Mouse (Mus musculus): ENCODE results near the gene Mrpl20. TPM values are rescaled to one million over a fixed set of nuclear protein-coding genes. Genes with fewer than 3 reads are reported as not detected.
A peak's percentile ranks its signal among the peaks of the same experiment; 100 is the strongest.

Gene Mrpl20
- polyA plus RNA-seq, 1 experiment from 2014 or later, result 212 TPM

DNA sequence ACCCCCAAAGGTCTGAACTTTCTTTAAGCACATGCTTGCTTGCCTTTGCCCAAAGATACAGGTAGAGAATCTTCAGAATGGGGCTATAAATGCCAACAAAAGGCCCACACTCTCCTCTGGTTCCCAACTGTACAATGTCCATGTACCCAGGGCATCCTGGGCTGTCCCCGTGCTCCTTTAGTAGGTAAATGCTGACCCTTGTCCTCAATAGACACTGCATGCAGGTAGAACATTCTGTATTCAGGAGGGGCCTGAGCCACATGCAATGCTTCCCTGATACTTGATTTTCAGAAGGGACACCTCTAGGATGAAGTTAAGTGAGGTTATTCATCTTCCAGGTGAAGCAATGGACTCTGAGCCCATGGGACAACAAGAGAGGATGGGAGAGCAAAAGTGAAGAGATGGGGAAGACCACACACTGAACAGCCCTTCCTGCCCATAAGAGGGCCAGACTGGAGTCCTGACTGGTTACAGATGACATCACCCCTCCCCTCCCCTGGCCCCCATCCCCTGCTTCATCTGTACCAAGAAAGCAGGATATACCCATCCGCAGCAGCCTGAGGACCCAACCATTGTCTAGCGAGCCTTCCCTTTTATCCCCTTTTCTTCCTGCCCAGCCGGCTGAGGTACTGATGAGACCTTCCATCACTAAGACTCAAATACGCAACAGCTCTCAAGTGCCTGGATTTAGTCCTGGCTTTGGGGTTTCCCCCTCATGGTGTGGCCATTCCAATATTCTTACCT, 29.2 kb upstream of the Mrpl20 start:
- Histone ChIP-seq H3K9me3 (ENCODE audit: control insufficient read depth) (no peaks in the 10 kb centered on the region), H3K4me1 (replicated peaks; ENCODE audit: control insufficient read depth, insufficient read depth, low read length) (peaks cover 14% of the 10 kb centered on the region; the same call in 1 of the 2 replicates), H3K36me3 (ENCODE audit: control insufficient read depth, insufficient read depth) (no peaks in the 10 kb centered on the region; the same call in 1 of the 2 replicates), H3K27ac (ENCODE audit: low read depth, low read length) (no peak overlapping the region), H3K27me3 (replicated peaks; ENCODE audit: control insufficient read depth, insufficient read depth, low read length) (no peaks in the 10 kb centered on the region), H3K9ac (ENCODE audit: low read depth, low read length) (peak overlapping the region; percentile 45; the same call in 1 of the 2 replicates), H3K4me3 (ENCODE audit: low read depth, low read length) (peak overlapping the region; percentile 40), H3K4me2 (replicated peaks; ENCODE audit: low read depth) (peak overlapping the region; percentile 82)
- 36% methylated on average over 5 of the region's 5 CpGs for WGBS
- no peak for ATAC-seq
- TF ChIP-seq CTCF (IDR thresholded peaks at IDR 0.05; ENCODE audit: low read depth), result no peak

DNA sequence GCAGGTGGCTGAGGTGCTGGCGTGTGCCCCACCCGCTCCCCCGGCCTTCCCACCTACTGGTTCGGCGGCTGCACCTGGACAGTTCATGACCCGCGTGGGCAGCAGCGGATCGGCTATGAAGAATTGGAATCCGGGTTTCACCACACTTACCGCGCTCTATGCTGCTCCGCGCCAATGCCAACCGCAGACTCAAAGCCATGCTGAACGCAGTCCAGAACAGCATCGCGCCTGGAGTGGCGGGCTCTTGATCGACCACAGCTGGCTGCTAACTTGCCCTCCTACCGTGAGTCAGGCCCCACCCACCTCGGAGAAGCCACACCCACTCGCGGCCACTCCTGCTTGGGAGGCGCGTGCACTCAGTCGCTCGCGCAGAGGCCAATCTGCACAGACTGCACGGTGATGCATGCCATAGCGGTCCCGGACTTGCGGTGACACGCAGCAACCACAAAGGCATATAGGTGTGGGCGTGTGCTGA, 28.4 kb upstream of the Mrpl20 start, which contains the start of gene Vwa1:
Gene Vwa1, minus strand, starts transcription at position 419 of the 475 bp plus-strand sequence.
- Histone ChIP-seq H3K4me3 (ENCODE audit: low read depth, low read length) (peak within 1 kb of the TSS; percentile 40), H3K27me3 (replicated peaks; ENCODE audit: control insufficient read depth, insufficient read depth, low read length) (no peaks in the 10 kb centered on the region), H3K9ac (ENCODE audit: low read depth, low read length) (peak within 1 kb of the TSS; percentile 45; the same call in 1 of the 2 replicates), H3K36me3 (ENCODE audit: control insufficient read depth, insufficient read depth) (no peaks in the 10 kb centered on the region; the same call in 1 of the 2 replicates), H3K27ac (ENCODE audit: low read depth, low read length) (peak within 1 kb of the TSS; percentile 64), H3K9me3 (ENCODE audit: control insufficient read depth) (no peaks in the 10 kb centered on the region), H3K4me2 (replicated peaks; ENCODE audit: low read depth) (peak within 1 kb of the TSS; percentile 82), H3K4me1 (replicated peaks; ENCODE audit: control insufficient read depth, insufficient read depth, low read length) (peaks cover 14% of the 10 kb centered on the region; the same call in 1 of the 2 replicates)
- ATAC-seq, result peak; percentile 68
- TF ChIP-seq CTCF (IDR thresholded peaks at IDR 0.05; ENCODE audit: low read depth), result no peak
- under 1% methylated on average over 35 of the region's 35 CpGs for WGBS

DNA sequence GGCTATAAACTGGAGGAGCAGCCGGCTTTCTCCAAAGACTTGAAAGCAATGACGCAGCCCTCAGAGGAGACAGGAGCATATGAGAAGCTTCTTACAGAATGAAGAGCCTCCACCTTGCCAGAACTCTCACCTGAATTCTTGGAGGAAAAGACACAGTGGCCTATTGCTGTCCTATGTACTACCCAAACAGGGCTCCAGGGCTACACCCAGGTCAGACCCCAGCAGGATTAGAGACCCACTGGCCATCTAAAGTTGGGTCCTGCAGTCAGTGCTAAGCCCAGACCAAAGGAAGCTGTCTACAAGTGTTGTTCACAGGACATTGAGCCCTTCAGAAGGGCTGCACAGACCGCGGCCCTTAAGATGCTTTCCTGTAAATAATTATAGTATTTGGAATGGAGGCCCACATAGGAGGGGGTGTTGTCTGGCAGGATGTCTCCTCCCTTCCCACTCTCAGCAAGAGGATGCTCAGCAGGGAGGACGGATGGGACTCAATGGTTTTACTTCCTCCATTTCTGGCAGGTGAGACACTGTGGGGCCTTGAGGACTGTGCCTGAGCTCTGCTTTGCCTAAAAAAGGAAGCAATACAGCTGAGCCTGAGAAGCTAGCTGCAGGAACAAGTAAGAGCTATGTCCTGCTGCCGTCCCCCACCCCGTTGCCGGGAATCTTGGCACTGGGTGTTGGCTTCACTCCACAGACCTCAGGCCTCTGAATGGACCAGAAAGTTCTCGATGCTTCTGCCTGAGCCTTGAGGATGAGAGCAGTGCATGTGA, 27.5 kb upstream of the Mrpl20 start:
- TF ChIP-seq CTCF (IDR thresholded peaks at IDR 0.05; ENCODE audit: low read depth), result no peak
- whole genome bisulfite sequencing, result 53% methylated on average over 9 of the region's 9 CpGs
- peak overlapping the region; percentile 40 for H3K4me3 ChIP-seq (ENCODE audit: low read depth, low read length)
- H3K36me3 ChIP-seq (ENCODE audit: control insufficient read depth, insufficient read depth), result no peaks in the 10 kb centered on the region; the same call in 1 of the 2 replicates
- no peaks in the 10 kb centered on the region for H3K9me3 ChIP-seq (ENCODE audit: control insufficient read depth)
- H3K27me3 ChIP-seq (replicated peaks; ENCODE audit: control insufficient read depth, insufficient read depth, low read length), result no peaks in the 10 kb centered on the region
- no peak for ATAC-seq
- no peak overlapping the region for H3K9ac ChIP-seq (ENCODE audit: low read depth, low read length)
- peak overlapping the region; percentile 64 for H3K27ac ChIP-seq (ENCODE audit: low read depth, low read length)
- peak overlapping the region; percentile 82 for H3K4me2 ChIP-seq (replicated peaks; ENCODE audit: low read depth)
- H3K4me1 ChIP-seq (replicated peaks; ENCODE audit: control insufficient read depth, insufficient read depth, low read length), result peaks cover 14% of the 10 kb centered on the region; the same call in 1 of the 2 replicates

DNA sequence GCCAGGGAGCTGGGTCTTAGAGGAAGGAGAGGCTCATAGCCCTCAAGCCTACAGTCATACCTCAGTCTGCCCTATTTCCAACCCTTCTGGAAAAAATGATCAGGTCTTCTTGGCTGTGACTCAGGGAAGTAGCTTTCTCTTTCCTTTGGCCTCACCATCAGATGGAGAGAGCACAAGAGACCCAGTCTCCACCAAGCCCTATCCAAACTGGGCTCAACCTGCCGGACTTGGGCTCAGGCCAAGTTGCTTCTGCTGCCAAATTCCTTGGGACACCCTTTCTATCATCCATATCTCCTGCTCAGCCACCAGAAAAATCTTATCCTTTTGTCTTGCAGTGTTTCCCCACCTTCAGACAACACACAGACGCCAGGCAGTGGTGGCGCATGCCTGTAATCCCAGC, 26.8 kb upstream of the Mrpl20 start:
- TF ChIP-seq CTCF (IDR thresholded peaks at IDR 0.05; ENCODE audit: low read depth), result no peak
- Histone ChIP-seq H3K27ac (ENCODE audit: low read depth, low read length) (peak overlapping the region; percentile 64; the same call in 1 of the 2 replicates), H3K27me3 (replicated peaks; ENCODE audit: control insufficient read depth, insufficient read depth, low read length) (no peaks in the 10 kb centered on the region), H3K36me3 (ENCODE audit: control insufficient read depth, insufficient read depth) (no peaks in the 10 kb centered on the region; the same call in 1 of the 2 replicates), H3K4me1 (replicated peaks; ENCODE audit: control insufficient read depth, insufficient read depth, low read length) (peaks cover 12% of the 10 kb centered on the region; the same call in 1 of the 2 replicates), H3K4me3 (ENCODE audit: low read depth, low read length) (no peak overlapping the region), H3K4me2 (replicated peaks; ENCODE audit: low read depth) (no peak overlapping the region), H3K9ac (ENCODE audit: low read depth, low read length) (no peak overlapping the region), H3K9me3 (ENCODE audit: control insufficient read depth) (no peaks in the 10 kb centered on the region)
- WGBS, result 76% methylated on average over 3 of the region's 3 CpGs
- no peak for ATAC-seq

DNA sequence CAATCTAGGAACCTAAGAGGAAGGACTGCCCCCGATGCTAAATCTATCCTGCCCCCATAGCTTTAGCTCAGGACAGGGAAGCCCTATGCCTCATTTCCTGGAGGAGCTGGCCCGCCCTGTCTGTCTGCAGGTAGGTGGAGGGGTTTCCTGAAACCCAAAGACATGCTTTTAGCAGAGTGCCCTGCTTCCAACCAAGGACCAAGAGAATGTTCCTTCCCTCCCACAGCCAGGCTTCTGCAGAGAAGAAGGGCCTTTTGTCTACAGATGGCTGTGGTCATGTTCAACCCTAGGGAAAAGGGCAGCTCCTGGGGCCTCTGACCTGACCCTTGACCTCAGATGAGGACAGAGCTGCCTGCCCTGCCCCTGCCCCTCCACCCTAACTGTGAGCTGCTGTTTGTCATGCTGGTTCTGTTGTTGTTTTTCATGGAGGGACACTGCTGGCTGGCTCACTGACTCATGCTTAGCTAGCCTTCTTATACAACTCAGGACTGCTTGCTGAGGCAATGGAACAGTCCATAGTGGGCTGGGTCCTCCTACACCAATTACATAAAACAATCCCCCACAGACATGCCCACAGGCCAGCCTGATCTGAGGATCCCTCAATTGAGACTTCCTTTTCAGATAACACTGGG, 25.9 kb upstream of the Mrpl20 start:
- Histone ChIP-seq H3K4me2 (replicated peaks; ENCODE audit: low read depth) (no peak overlapping the region), H3K9ac (ENCODE audit: low read depth, low read length) (no peak overlapping the region), H3K4me1 (replicated peaks; ENCODE audit: control insufficient read depth, insufficient read depth, low read length) (peaks cover 12% of the 10 kb centered on the region; the same call in 1 of the 2 replicates), H3K9me3 (ENCODE audit: control insufficient read depth) (no peaks in the 10 kb centered on the region), H3K27ac (ENCODE audit: low read depth, low read length) (no peak overlapping the region; the same call in 1 of the 2 replicates), H3K36me3 (ENCODE audit: control insufficient read depth, insufficient read depth) (no peaks in the 10 kb centered on the region), H3K27me3 (replicated peaks; ENCODE audit: control insufficient read depth, insufficient read depth, low read length) (no peaks in the 10 kb centered on the region), H3K4me3 (ENCODE audit: low read depth, low read length) (no peak overlapping the region)
- TF ChIP-seq CTCF (IDR thresholded peaks at IDR 0.05; ENCODE audit: low read depth), result no peak
- 64% methylated on average over 2 of the region's 2 CpGs for WGBS
- no peak for ATAC-seq
